Mouse (Mus musculus): ENCODE measurements around the gene Wipf1. TPM values are rescaled to one million over a fixed set of nuclear protein-coding genes. Genes with fewer than 3 reads are reported as not detected.
"Not testable (repeated sequence)": the region's sequence is repeated elsewhere in the genome, so short reads cannot be mapped to it uniquely, and the experiment has no call there.

Wipf1 gene
- polyA plus RNA-seq, 1 experiment from 2014 or later, result 2.4 TPM

DNA sequence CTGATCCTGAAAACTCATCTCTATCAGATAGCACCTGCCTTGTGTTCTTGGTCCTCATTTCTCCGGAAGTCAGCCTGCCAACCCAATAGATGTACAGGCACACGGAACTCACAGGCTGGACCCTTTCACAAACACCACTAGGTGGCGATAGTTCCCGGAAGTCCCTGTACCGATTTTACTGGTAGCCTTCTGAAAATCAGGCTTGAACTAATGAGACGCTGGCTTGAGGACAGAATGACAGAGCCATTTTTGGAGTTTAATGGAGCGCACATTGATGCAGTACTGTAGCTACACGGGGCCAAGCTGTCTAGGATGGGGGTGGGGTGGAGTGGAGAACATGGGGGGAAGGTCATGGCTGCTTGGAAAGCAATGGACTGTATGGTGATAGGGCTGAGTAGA lies 32.1 kb upstream of the Wipf1 start:
- peak overlapping the region; percentile 75 for H3K4me2 ChIP-seq
- H3K4me3 ChIP-seq (replicated peaks), result peak overlapping the region; percentile 45
- no peaks in the 10 kb centered on the region for H3K36me3 ChIP-seq
- 7% methylated on average over 8 of the region's 8 CpGs for WGBS
- H3K27me3 ChIP-seq (replicated peaks), result no peaks in the 10 kb centered on the region
- H3K4me1 ChIP-seq, result peaks cover 18% of the 10 kb centered on the region
- no peaks in the 10 kb centered on the region for H3K9me3 ChIP-seq (replicated peaks)
- H3K9ac ChIP-seq (replicated peaks), result 0 out of 2 replicates have a peak overlapping the region, but pooled peaks have one; percentile 20
- peak; percentile 80 for ATAC-seq (ENCODE audit: low FRiP score)
- no peak overlapping the region for H3K27ac ChIP-seq (replicated peaks)

DNA sequence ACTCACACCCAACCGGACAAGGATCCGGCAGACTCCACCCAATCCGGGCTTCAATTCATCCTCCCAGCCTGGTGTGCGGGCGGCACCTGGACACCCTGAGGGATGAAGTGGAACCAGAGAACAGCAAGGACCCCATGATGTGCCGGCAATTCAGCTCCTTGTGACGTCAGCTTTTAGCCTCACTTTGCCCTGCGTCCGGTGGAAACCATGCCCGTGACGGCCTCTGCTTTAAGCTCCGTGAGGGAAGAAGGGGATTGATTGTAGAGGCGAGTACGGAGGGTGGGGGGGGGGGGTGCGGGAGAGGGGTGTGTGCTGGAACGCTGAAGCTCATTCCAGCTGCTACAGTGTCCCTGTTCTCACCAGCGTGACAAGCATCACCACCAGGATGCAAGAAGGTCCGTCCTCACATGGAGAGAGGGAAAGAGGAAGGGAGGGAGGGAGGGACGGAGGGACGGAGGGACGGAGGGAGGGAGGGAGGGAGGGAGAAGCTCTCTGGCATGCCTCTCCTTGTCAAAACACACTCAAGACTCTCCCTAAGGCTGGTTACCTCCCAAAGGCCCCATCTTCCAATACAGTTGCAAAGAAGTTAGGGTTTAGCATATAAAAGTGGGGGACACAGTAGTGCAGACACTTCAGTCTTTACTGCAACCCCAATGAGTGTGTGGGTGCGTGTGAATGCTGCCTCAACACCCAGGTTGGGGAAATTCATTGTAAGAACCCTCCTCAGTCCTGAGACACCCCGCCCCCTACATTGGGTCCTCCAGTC lies 31.5 kb upstream of the Wipf1 start:
- Histone ChIP-seq H3K27me3 (replicated peaks) (no peaks in the 10 kb centered on the region), H3K9me3 (replicated peaks) (no peaks in the 10 kb centered on the region), H3K4me3 (replicated peaks) (peak overlapping the region; percentile 45), H3K36me3 (no peaks in the 10 kb centered on the region), H3K4me2 (peak overlapping the region; percentile 75), H3K4me1 (peaks cover 17% of the 10 kb centered on the region), H3K9ac (replicated peaks) (peak overlapping the region; percentile 50), H3K27ac (replicated peaks) (0 out of 2 replicates have a peak overlapping the region, but pooled peaks have one; percentile 18)
- WGBS, result 2% methylated on average over 21 of the region's 23 CpGs
- ATAC-seq (ENCODE audit: low FRiP score), result peak; percentile 72

DNA sequence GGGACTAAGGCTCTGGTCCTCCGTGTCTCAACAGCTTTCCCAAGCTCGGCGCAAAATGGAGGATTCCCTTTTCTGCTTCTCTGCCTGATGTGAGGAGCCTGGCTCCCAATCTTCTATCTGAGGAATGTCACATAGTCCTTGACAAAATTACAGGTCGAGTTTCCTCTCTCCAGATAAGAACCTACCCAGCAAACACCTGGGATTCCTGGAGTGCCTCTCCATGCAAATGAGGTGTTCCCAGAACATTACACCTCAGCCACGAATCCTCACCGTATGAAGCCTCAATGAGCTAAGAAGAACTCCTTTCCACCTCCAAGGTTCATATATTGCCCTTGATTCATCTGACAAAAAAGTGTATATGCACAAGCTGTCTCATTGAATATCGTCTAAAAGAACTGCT lies 30.9 kb upstream of the Wipf1 start:
- Histone ChIP-seq H3K27ac (replicated peaks) (0 out of 2 replicates have a peak overlapping the region, but pooled peaks have one; percentile 18), H3K4me1 (peaks cover 14% of the 10 kb centered on the region), H3K9ac (replicated peaks) (peak overlapping the region; percentile 50), H3K27me3 (replicated peaks) (no peaks in the 10 kb centered on the region), H3K4me3 (replicated peaks) (peak overlapping the region; percentile 45), H3K36me3 (no peaks in the 10 kb centered on the region), H3K9me3 (replicated peaks) (no peaks in the 10 kb centered on the region), H3K4me2 (peak overlapping the region; percentile 75)
- 52% methylated on average over 7 of the region's 7 CpGs for WGBS
- ATAC-seq (ENCODE audit: low FRiP score), result no peak

DNA sequence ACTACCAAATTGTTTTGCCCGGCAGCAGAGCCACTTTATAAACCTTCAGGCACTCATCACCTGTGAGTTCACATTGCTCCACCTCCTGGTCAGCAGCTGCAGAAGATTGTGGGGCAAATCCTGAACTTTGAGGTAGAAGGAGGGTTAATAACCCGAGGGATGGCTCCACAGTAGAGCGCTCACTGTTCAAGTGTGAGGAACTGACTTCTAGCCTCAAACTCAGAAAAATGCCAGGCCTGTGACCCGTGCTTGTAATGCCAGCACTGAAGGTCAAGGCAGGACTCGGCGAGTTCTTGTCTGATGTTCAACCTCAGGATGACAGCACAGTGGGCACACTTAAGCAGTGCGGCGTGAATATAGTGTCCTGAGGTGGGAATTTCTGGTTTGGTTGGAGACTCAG lies 28.4 kb upstream of the Wipf1 start:
- no peaks in the 10 kb centered on the region for H3K27me3 ChIP-seq (replicated peaks)
- H3K27ac ChIP-seq (replicated peaks), result no peak overlapping the region
- 86% methylated on average over 8 of the region's 8 CpGs for WGBS
- no peak overlapping the region for H3K9ac ChIP-seq (replicated peaks)
- H3K36me3 ChIP-seq, result no peaks in the 10 kb centered on the region
- ATAC-seq (ENCODE audit: low FRiP score), result no peak
- H3K4me2 ChIP-seq, result no peak overlapping the region
- H3K4me3 ChIP-seq (replicated peaks), result no peak overlapping the region
- H3K9me3 ChIP-seq (replicated peaks), result no peaks in the 10 kb centered on the region
- peaks cover 14% of the 10 kb centered on the region for H3K4me1 ChIP-seq

DNA sequence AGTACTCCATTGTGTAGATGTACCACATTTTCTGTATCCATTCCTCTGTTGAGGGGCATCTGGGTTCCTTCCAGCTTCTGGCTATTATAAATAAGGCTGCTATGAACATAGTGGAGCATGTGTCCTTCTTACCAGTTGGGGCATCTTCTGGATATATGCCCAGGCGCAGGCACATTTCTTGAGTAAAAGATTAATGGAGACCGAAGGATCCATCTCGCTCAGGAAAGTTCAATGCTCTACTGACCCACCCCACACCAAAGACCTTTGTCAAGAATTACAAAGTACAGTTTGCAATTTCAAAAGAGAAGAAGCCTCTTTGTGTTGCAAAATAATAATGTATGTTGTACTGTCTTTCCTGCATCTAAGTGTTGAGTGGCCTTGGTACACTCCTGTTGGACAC lies 27.5 kb upstream of the Wipf1 start:
- ATAC-seq (ENCODE audit: low FRiP score); H3K36me3 ChIP-seq; H3K27ac ChIP-seq (replicated peaks); H3K4me2 ChIP-seq; H3K9me3 ChIP-seq (replicated peaks); H3K4me3 ChIP-seq (replicated peaks); H3K27me3 ChIP-seq (replicated peaks); H3K9ac ChIP-seq (replicated peaks): not testable (repeated sequence)
- H3K4me1 ChIP-seq, result peaks cover 13% of the 10 kb centered on the region
- WGBS, result over 99% methylated on average over 3 of the region's 3 CpGs

DNA sequence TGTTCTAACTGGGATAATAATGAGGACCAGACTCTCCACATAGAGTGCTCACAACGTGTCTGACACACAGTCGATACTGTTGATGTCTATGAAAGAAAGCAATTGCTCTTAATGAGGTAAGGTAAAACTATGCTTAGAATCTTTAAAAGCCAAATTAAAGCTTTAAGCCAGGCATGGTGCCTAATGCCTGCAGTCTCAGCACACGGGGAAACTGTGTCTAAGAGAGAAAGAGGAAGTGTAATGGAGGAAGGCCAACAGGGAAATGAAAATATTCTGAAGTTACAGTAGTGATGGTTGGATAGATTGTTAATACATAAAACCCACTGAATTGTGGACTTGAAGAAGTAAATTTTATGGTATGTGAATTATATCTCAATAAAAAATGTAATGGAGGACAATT lies 24.9 kb upstream of the Wipf1 start:
- ATAC-seq (ENCODE audit: low FRiP score), result no peak
- Histone ChIP-seq H3K27ac (replicated peaks) (no peak overlapping the region), H3K36me3 (no peaks in the 10 kb centered on the region), H3K4me1 (0 out of 2 replicates have a peak, but pooled peaks cover 2% of the 10 kb centered on the region), H3K27me3 (replicated peaks) (no peaks in the 10 kb centered on the region), H3K4me2 (no peak overlapping the region), H3K9me3 (replicated peaks) (no peaks in the 10 kb centered on the region), H3K9ac (replicated peaks) (no peak overlapping the region), H3K4me3 (replicated peaks) (no peak overlapping the region)
- 76% methylated on average over 3 of the region's 3 CpGs for WGBS

DNA sequence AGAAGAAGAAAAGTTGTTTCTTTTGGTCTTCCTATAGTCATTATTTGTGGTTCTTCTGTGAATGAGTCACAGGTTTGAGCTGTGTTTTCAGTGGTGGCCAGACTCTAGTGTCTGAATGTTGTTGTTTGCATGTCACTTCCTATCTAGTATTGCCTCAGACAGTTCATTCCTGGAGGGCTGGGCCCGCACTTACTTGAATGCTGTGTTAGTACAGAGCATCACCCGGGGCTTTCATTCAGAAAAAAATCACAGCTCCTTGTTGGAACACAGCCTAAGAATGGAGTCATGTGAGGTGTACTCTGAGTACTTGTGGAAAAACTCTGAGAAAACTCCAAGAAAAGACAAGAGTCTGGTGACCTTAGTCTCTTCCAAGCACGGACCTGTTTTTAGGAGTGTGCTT lies 23.4 kb upstream of the Wipf1 start:
- no peak overlapping the region for H3K4me2 ChIP-seq

DNA sequence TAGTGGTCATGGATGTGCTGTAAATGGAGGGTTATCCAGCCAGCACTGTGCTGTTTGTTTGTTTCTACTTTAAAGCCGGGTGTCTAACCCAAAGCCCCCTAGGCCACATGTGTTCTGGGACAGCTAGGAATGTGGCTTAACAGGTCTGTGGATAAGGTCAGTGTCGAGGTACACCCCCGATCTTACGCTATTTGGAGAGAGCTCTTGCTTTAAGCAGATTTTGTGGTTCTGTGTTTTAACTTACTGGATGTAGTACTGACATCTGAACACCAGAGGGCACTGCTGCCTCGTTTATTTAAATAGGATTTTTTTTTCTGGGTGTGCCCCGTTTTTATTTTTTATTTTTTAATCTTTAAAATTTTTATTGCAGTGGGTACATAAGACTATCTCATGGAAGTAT lies 21.2 kb upstream of the Wipf1 start:
- H3K4me3 ChIP-seq (replicated peaks), result no peak overlapping the region
- no peaks in the 10 kb centered on the region for H3K36me3 ChIP-seq
- 24% methylated on average over 6 of the region's 6 CpGs for WGBS
- H3K27me3 ChIP-seq (replicated peaks), result no peaks in the 10 kb centered on the region
- H3K4me2 ChIP-seq, result peak overlapping the region; percentile 37; the same call in 1 of the 2 replicates
- no peak for ATAC-seq (ENCODE audit: low FRiP score)
- H3K4me1 ChIP-seq, result 0 out of 2 replicates have a peak, but pooled peaks cover 2% of the 10 kb centered on the region
- H3K9ac ChIP-seq (replicated peaks), result no peak overlapping the region
- no peak overlapping the region for H3K27ac ChIP-seq (replicated peaks)
- no peaks in the 10 kb centered on the region for H3K9me3 ChIP-seq (replicated peaks)

More for the DNA sequence above, 23.4 kb upstream of the Wipf1 start:
- Histone ChIP-seq H3K4me1 (0 out of 2 replicates have a peak, but pooled peaks cover 2% of the 10 kb centered on the region), H3K4me3 (replicated peaks) (no peak overlapping the region), H3K9ac (replicated peaks) (no peak overlapping the region), H3K9me3 (replicated peaks) (no peaks in the 10 kb centered on the region), H3K36me3 (no peaks in the 10 kb centered on the region), H3K27me3 (replicated peaks) (no peaks in the 10 kb centered on the region), H3K27ac (replicated peaks) (no peak overlapping the region)
- WGBS, result 83% methylated on average over 3 of the region's 3 CpGs
- ATAC-seq (ENCODE audit: low FRiP score), result no peak

DNA sequence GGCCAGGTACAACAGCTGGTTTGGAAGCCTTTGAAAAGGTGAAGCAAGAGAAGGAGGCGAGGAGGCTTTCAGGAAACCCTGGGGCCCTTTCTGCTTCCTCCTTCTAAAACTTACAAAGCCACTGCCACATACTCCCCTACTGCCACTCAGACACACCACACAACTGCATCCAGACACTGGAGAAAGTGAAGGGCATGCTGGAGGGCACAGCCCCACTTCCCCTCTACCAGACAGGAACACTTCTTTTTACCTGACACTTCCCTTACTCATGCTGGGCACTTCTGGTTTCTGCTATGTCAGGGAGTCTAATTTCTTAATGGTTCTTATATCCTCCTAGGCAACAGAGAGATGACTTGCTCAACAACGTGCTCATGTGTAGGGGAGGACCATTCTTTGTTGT lies 19.0 kb upstream of the Wipf1 start:
- Histone ChIP-seq H3K9ac (replicated peaks) (no peak overlapping the region), H3K27ac (replicated peaks) (no peak overlapping the region), H3K4me3 (replicated peaks) (no peak overlapping the region), H3K4me1 (0 out of 2 replicates have a peak, but pooled peaks cover 2% of the 10 kb centered on the region), H3K9me3 (replicated peaks) (no peaks in the 10 kb centered on the region), H3K36me3 (no peaks in the 10 kb centered on the region), H3K4me2 (no peak overlapping the region), H3K27me3 (replicated peaks) (peaks cover 7% of the 10 kb centered on the region; the same call in 1 of the 2 replicates)
- ATAC-seq (ENCODE audit: low FRiP score), result no peak
- WGBS, result 69% methylated on average over 2 of the region's 2 CpGs

DNA sequence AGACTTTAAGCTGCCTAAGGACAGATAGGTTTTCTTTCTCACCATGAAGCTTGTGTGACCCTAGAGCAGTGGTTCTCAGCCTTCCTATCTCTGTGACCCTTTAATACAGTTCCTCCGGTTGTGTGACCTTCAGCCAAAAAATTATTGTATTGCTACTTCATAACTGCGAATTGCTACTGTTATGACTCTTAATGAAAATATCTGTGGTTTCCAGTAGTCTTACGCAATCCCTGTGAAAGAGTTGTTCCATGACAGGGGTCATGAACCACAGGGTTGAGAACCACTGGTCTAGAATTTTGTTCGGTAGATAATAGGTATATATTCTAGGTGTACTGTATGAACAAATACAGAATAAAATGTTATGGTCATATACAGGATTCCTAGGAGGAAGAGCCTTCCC lies 17.7 kb upstream of the Wipf1 start:
- no peak for ATAC-seq (ENCODE audit: low FRiP score)
- Histone ChIP-seq H3K36me3 (no peaks in the 10 kb centered on the region), H3K9me3 (replicated peaks) (no peaks in the 10 kb centered on the region), H3K4me2 (no peak overlapping the region), H3K9ac (replicated peaks) (no peak overlapping the region), H3K27ac (replicated peaks) (no peak overlapping the region), H3K27me3 (replicated peaks) (peaks cover 7% of the 10 kb centered on the region; the same call in 1 of the 2 replicates), H3K4me1 (0 out of 2 replicates have a peak, but pooled peaks cover 2% of the 10 kb centered on the region), H3K4me3 (replicated peaks) (no peak overlapping the region)
- WGBS, result 92% methylated on average over 4 of the region's 4 CpGs

DNA sequence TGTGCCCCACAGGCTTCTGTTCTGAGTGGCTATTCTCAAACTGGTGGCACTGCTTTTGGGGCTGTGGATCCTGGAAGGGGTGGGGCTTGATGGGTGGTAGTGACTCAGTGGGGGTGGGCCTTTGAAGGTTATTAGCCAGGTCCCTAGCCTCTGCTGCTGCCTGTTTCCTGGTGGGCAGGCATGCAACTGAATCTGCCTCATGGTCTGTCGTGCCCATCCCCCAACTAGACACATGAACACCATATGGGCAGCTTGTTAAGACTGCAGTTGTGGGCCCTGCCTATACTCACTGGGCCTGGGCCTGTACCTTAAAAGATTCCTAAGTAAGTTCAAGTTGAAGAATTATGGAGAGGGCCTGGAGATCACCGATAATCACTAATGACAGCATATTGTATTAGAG lies 16.0 kb upstream of the Wipf1 start:
- no peak overlapping the region for H3K4me2 ChIP-seq
- no peaks in the 10 kb centered on the region for H3K9me3 ChIP-seq (replicated peaks)
- no peak for ATAC-seq (ENCODE audit: low FRiP score)
- no peak overlapping the region for H3K27ac ChIP-seq (replicated peaks)
- H3K36me3 ChIP-seq, result no peaks in the 10 kb centered on the region
- H3K4me1 ChIP-seq, result peaks cover 3% of the 10 kb centered on the region
- H3K27me3 ChIP-seq (replicated peaks), result peaks cover 10% of the 10 kb centered on the region; the same call in 1 of the 2 replicates
- H3K9ac ChIP-seq (replicated peaks), result no peak overlapping the region
- 85% methylated on average over 2 of the region's 2 CpGs for WGBS
- H3K4me3 ChIP-seq (replicated peaks), result no peak overlapping the region

All from neural tube, embryonic 15.5 days (tissue).